Mouse (Mus musculus) heart, embryonic 12.5 days (tissue): ENCODE results near the gene Pmp22. TPM values are rescaled to one million over a fixed set of nuclear protein-coding genes. Genes with fewer than 3 reads are reported as not detected.

ENCODE experiments used
- ATAC-seq: fragments of 200-750 bp; cut with Nextera tagmentation; 2 replicates; pipeline ENCODE4 v1.8.0; 2017; ENCODE audit warnings: moderate TSS enrichment, moderate library complexity; ENCODE audit not compliant: insufficient number of reproducible peaks, low FRiP score
- H3K27ac ChIP-seq: fragments of 300-500 bp; sonication (generic); 2 replicates; pipeline ENCODE4 v1.5.1; 2016; ENCODE audit warnings: mild to moderate bottlenecking, moderate library complexity; ENCODE audit not compliant: poor library complexity, severe bottlenecking
- H3K27me3 ChIP-seq: fragments of 300-500 bp; sonication (generic); replicated peaks from 2 replicates; pipeline ENCODE4 v1.6.1; 2016; ENCODE audit warnings: mild to moderate bottlenecking, moderate library complexity
- H3K36me3 ChIP-seq: fragments of 300-500 bp; sonication (generic); 2 replicates; pipeline ENCODE4 v1.6.1; 2016; ENCODE audit warnings: mild to moderate bottlenecking, moderate library complexity
- H3K4me1 ChIP-seq: fragments of 300-500 bp; sonication (generic); replicated peaks from 2 replicates; pipeline ENCODE4 v1.6.1; 2016; ENCODE audit warnings: mild to moderate bottlenecking
- H3K4me2 ChIP-seq: fragments of 300-500 bp; sonication (generic); 2 replicates; pipeline ENCODE4 v1.6.1; 2016; ENCODE audit warnings: mild to moderate bottlenecking, moderate library complexity
- H3K4me3 ChIP-seq: fragments of 300-500 bp; sonication (generic); 2 replicates; pipeline ENCODE4 v1.5.1; 2016; ENCODE audit warnings: mild to moderate bottlenecking
- H3K9ac ChIP-seq: fragments of 300-500 bp; sonication (generic); 2 replicates; pipeline ENCODE4 v1.6.1; 2016; ENCODE audit warnings: mild to moderate bottlenecking, moderate library complexity
- H3K9me3 ChIP-seq: fragments of 300-500 bp; sonication (generic); replicated peaks from 2 replicates; pipeline ENCODE4 v1.6.1; 2016; ENCODE audit warnings: mild to moderate bottlenecking, moderate library complexity
- WGBS: fragments of 180-500 bp; shearing (Covaris S2); methylation state at CpG from one replicate; pipeline ENCODE4 v1.1.7; 2016; 5-methylcytosine and 5-hydroxymethylcytosine counted together
- polyA plus RNA-seq: library from polyadenylated mRNA; unstranded; fragments of >200 nt; fragmentation: Nextera tagmentation; extraction: Ambion mirVana; gene quantifications from 2 replicates; pipeline ENCODE4 v1.2.1, GENCODE M21; 2016

Gene Pmp22
- polyA plus RNA-seq, 1 experiment from 2014 or later: 67.8 TPM

DNA sequence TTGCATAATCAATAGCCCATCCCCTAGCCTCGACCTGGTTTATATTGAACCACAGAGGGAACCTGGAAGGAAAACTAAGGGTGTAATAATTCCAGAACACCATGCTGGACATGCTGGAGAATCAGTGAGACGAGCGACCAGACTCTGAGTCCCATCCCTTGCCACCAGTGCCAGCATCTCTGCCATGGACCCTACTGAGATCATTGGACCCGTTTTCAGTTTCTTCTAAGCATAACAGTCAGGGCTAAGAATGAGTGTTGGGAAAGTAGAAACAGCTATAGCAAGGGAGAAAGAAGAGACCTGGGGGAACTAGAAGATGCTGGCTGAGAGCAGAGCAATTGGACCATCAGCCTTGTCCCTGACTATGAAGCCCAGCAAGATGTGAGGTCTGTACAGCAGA is 1.3 kb upstream of the Pmp22 start:
- no peak overlapping the region for H3K9ac ChIP-seq
- H3K27ac ChIP-seq: no peak overlapping the region
- no peak for ATAC-seq
- H3K4me1 ChIP-seq: peaks cover 43% of the 10 kb centered on the region
- no peak overlapping the region for H3K4me3 ChIP-seq
- no peaks in the 10 kb centered on the region for H3K27me3 ChIP-seq
- no peak overlapping the region for H3K4me2 ChIP-seq
- no peaks in the 10 kb centered on the region for H3K36me3 ChIP-seq
- no peaks in the 10 kb centered on the region for H3K9me3 ChIP-seq
- WGBS: 83% methylated on average over 4 of the region's 4 CpGs

DNA sequence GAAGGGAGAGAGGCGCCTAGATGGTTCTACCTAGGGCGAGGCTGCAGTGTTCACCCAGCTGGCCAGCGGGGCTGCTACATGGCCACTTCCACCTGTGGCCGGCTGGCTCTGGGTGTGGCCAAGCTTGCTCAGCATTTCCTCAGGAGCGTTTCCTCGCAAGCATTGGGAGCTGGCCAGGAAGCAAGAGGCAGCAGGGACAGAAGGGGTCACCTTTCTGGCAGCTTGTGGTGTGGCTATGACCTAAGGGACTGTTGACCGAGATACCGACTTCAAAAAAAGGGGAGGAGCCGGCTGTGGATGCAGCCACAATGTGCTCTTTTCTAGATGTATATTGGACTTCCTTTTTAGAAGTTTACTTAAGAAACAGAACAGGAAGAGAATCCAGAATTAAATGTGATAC is 593 bp downstream of the Pmp22 start:
- ATAC-seq: no peak
- H3K4me2 ChIP-seq: peak overlapping the region; percentile 44; the same call in 1 of the 2 replicates
- H3K4me3 ChIP-seq: no peak overlapping the region

DNA sequence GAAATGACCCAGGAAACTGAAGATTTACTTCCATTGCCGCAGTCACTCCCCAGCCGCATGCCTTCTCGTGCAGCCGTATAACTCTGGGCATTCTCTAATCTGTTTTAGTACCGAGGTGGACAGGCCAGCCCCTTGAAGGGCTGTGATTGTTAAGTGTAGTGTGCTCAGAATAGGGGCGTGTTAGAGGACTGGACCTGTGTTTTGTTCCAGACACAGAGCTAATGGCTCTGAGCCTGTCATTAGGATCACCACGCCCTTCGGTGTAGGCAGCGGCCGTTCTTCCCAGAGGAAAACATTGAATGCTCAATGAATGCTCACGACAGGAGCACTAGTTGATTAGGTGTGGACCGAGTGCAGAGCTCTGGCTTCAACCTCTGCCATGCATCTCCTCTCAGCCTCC is 1.1 kb downstream of the Pmp22 start:
- H3K4me2 ChIP-seq: peak overlapping the region; percentile 44
- 19% methylated on average over 12 of the region's 12 CpGs for WGBS
- 0 out of 2 replicates have a peak, but pooled peaks cover 7% of the 10 kb centered on the region for H3K36me3 ChIP-seq
- H3K9me3 ChIP-seq: no peaks in the 10 kb centered on the region
- 0 out of 2 replicates have a peak overlapping the region, but pooled peaks have one; percentile 0 for H3K4me3 ChIP-seq
- H3K27me3 ChIP-seq: no peaks in the 10 kb centered on the region
- no peak overlapping the region for H3K9ac ChIP-seq
- ATAC-seq: no peak
- H3K27ac ChIP-seq: peak overlapping the region; percentile 17; the same call in 1 of the 2 replicates
- peaks cover 48% of the 10 kb centered on the region for H3K4me1 ChIP-seq

More for the DNA sequence above, 593 bp downstream of the Pmp22 start:
- WGBS: 31% methylated on average over 9 of the region's 9 CpGs
- Histone ChIP-seq H3K36me3 (0 out of 2 replicates have a peak, but pooled peaks cover 2% of the 10 kb centered on the region), H3K9ac (no peak overlapping the region), H3K27ac (no peak overlapping the region), H3K27me3 (no peaks in the 10 kb centered on the region), H3K4me1 (peaks cover 48% of the 10 kb centered on the region), H3K9me3 (no peaks in the 10 kb centered on the region)

DNA sequence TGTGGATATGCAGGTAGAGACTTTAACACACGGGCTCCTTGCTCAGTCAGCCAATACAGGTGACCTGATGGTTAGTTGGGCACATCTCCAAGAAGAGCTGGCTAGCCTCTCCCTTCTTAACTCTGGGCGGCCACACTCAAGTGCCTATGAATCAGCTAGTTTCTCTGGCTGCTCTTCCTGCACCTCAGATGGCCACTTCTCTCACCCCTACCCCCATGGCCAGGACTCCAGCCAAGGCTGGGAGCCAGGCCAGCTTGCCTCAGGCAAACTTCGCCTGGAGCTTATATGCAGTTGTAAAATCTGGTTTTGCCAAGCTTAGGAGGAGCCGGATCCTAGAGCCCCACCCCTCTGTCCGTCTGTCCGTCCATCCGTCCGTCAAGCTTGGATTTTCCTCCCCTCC is 1.7 kb downstream of the Pmp22 start:
- H3K36me3 ChIP-seq: 0 out of 2 replicates have a peak, but pooled peaks cover 9% of the 10 kb centered on the region
- WGBS: 44% methylated on average over 8 of the region's 8 CpGs
- no peaks in the 10 kb centered on the region for H3K27me3 ChIP-seq
- peak overlapping the region; percentile 66 for H3K4me3 ChIP-seq
- no peak overlapping the region for H3K27ac ChIP-seq
- peak overlapping the region; percentile 90 for H3K4me2 ChIP-seq
- H3K9ac ChIP-seq: peak overlapping the region; percentile 82; the same call in 1 of the 2 replicates
- no peak for ATAC-seq
- no peaks in the 10 kb centered on the region for H3K9me3 ChIP-seq
- peaks cover 47% of the 10 kb centered on the region for H3K4me1 ChIP-seq

DNA sequence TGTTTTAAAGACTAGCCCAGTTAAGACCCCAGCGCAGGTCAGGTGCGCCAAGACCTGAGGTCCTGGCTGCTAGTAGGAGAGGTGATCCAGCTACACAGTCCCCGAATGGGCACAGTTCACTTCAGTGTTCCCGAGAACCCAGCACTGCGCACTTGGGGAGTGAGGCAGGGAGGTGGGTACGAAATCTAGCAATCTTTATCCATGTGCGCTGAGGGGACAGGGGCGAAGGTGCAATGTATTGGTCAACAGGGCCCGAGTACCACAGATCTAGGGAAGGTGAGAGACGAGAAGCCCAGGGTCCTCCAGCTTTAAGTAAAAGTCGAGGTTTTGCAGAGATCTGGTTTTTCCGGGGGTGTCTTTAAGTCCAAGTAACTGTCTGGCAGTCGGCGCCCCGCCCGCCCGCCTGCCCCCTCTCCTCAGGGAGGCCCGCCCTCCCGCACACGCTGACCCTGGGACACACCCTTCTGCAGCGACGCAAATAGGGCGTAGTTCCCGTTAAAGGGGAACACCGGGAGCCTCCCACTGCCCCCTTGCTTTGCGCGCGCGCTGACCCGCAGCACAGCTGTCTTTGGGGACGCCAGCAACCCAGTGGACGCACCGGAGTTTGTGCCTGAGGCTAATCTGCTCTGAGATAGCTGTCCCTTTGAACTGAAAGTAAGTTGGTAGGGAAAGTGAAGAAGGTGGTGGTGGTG is 2.4 kb downstream of the Pmp22 start:
- 0 out of 2 replicates have a peak, but pooled peaks have one; percentile 37 for ATAC-seq
- no peaks in the 10 kb centered on the region for H3K27me3 ChIP-seq
- H3K27ac ChIP-seq: 0 out of 2 replicates have a peak overlapping the region, but pooled peaks have one; percentile 72
- H3K4me3 ChIP-seq: peak overlapping the region; percentile 66
- H3K4me1 ChIP-seq: peaks cover 46% of the 10 kb centered on the region
- H3K36me3 ChIP-seq: 0 out of 2 replicates have a peak, but pooled peaks cover 9% of the 10 kb centered on the region
- H3K4me2 ChIP-seq: peak overlapping the region; percentile 90
- peak overlapping the region; percentile 82 for H3K9ac ChIP-seq
- H3K9me3 ChIP-seq: no peaks in the 10 kb centered on the region
- 5% methylated on average over 33 of the region's 33 CpGs for WGBS

DNA sequence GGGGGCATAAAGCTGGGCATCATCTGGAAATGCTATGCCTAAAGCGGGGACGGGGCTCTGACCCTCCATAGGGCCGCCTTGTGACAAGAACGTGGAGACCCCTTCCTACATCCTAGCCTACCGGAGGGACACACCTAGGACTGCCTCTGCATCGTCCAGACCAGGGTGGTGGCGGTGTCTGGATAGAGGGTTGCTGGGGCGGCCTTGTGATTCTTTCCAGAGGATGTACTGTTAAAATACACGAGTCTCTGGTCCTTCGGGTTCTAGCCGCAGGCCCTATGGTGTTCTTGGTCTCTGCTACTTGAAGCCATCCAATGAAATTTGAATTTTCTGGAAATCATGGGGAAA is 2.9 kb downstream of the Pmp22 start:
- H3K9me3 ChIP-seq: no peaks in the 10 kb centered on the region
- 3% methylated on average over 11 of the region's 11 CpGs for WGBS
- H3K27ac ChIP-seq: peak overlapping the region; percentile 72; the same call in 1 of the 2 replicates
- peak overlapping the region; percentile 82 for H3K9ac ChIP-seq
- H3K27me3 ChIP-seq: 0 out of 2 replicates have a peak, but pooled peaks cover under 1% of the 10 kb centered on the region
- peak overlapping the region; percentile 90 for H3K4me2 ChIP-seq
- peak; percentile 9; the same call in 1 of the 2 replicates for ATAC-seq
- peak overlapping the region; percentile 66 for H3K4me3 ChIP-seq
- H3K36me3 ChIP-seq: peaks cover 9% of the 10 kb centered on the region; the same call in 1 of the 2 replicates
- peaks cover 47% of the 10 kb centered on the region for H3K4me1 ChIP-seq

DNA sequence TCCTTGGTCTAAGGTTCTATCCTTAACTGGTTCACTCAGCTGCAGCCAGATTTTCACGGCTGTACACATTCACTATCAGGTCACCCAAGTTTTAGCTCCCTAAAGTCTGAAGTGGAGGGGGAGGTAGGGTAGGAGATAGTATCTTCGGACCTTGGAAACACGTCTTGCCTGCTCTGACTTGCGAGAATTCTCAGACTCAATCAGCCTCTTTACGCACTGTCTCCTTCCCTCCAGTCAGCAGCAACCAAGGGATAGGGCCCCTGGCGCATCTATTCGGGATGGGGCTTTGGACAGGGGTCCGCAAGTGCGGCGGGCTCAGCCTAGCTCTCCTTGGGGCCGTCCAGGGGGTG is 3.3 kb downstream of the Pmp22 start:
- peaks cover 47% of the 10 kb centered on the region for H3K4me1 ChIP-seq
- peak overlapping the region; percentile 66 for H3K4me3 ChIP-seq
- peak overlapping the region; percentile 82 for H3K9ac ChIP-seq
- WGBS: 0% methylated on average over 11 of the region's 11 CpGs
- peak overlapping the region; percentile 90 for H3K4me2 ChIP-seq
- H3K36me3 ChIP-seq: peaks cover 9% of the 10 kb centered on the region; the same call in 1 of the 2 replicates
- peak overlapping the region; percentile 72 for H3K27ac ChIP-seq
- ATAC-seq: no peak
- H3K27me3 ChIP-seq: 0 out of 2 replicates have a peak, but pooled peaks cover 4% of the 10 kb centered on the region
- H3K9me3 ChIP-seq: no peaks in the 10 kb centered on the region

DNA sequence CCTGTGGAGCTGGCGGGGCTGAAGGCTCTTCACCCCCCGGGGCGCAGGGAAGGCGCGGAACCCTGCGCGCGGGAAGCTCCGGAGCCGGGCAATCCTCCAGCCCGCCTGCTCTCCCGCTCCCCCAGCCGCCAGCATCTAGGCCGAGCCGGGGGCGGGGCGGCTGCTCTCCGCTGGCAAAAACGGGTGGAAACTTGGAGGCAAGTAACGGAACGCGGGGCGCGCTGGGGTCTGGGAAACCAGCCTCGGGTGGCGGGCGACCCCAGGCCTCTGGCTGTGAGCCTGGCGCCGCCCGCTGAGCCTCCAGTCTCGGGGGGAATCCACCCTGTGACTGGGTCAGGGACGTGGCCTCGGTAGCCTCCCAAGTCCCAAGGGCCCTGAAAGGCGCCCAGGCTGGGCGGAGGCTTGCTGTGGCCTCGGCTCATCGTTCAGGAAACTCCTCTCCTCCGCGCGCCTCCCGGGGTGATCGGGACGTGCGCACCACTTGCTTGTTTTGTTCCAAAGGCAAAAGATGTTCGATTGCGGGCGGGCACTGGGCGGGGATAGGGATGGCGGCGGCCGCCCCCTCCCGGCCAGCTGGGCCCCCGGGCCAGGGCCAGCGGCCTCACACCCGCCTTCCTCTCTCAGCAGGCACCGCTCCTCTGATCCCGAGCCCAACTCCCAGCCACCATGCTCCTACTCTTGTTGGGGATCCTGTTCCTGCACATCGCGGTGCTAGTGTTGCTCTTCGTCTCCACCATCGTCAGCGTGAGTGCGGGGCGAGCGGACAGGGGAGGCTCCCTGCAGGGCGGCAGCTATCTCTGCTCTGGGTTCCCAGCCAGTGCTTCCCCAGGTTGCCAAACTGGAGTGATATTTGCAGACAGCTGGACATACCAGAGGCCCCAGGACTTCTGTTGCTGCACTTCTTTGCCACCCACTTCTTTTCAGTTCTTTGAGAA is 4.0 kb downstream of the Pmp22 start:
- peaks cover 47% of the 10 kb centered on the region for H3K4me1 ChIP-seq
- ATAC-seq: peak; percentile 51

DNA sequence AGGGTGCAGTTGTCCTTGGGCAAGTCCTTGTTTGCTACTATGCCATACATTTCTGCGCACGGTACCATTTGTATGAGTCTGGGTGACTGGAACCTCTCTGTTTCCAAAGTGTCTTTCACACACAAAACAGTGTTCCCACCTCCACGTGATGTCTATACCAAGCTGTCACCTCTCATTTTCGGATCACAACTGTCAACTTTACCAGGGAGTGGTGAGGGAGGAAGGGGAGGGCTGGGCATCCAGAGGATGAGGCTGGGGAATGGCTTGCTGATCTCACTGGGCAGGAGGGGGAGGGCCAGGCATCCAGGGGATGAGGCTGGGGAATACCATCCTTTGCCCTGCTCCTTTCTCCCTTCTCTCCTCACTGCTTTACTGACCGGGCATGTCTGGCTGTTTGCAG is 5.2 kb downstream of the Pmp22 start:
- H3K9me3 ChIP-seq: no peaks in the 10 kb centered on the region
- peak overlapping the region; percentile 90; the same call in 1 of the 2 replicates for H3K4me2 ChIP-seq
- 70% methylated on average over 5 of the region's 5 CpGs for WGBS
- H3K4me1 ChIP-seq: peaks cover 50% of the 10 kb centered on the region
- peaks cover 16% of the 10 kb centered on the region; the same call in 1 of the 2 replicates for H3K36me3 ChIP-seq
- H3K9ac ChIP-seq: no peak overlapping the region
- 0 out of 2 replicates have a peak, but pooled peaks cover 4% of the 10 kb centered on the region for H3K27me3 ChIP-seq
- no peak for ATAC-seq
- no peak overlapping the region for H3K4me3 ChIP-seq
- no peak overlapping the region for H3K27ac ChIP-seq

More for the DNA sequence above, 4.0 kb downstream of the Pmp22 start:
- WGBS: under 1% methylated on average over 65 of the region's 66 CpGs
- Histone ChIP-seq H3K27me3 (0 out of 2 replicates have a peak, but pooled peaks cover 4% of the 10 kb centered on the region), H3K9me3 (no peaks in the 10 kb centered on the region), H3K27ac (peak overlapping the region; percentile 72), H3K4me3 (peak overlapping the region; percentile 66), H3K4me2 (peak overlapping the region; percentile 90), H3K36me3 (peaks cover 9% of the 10 kb centered on the region; the same call in 1 of the 2 replicates), H3K9ac (peak overlapping the region; percentile 82)

DNA sequence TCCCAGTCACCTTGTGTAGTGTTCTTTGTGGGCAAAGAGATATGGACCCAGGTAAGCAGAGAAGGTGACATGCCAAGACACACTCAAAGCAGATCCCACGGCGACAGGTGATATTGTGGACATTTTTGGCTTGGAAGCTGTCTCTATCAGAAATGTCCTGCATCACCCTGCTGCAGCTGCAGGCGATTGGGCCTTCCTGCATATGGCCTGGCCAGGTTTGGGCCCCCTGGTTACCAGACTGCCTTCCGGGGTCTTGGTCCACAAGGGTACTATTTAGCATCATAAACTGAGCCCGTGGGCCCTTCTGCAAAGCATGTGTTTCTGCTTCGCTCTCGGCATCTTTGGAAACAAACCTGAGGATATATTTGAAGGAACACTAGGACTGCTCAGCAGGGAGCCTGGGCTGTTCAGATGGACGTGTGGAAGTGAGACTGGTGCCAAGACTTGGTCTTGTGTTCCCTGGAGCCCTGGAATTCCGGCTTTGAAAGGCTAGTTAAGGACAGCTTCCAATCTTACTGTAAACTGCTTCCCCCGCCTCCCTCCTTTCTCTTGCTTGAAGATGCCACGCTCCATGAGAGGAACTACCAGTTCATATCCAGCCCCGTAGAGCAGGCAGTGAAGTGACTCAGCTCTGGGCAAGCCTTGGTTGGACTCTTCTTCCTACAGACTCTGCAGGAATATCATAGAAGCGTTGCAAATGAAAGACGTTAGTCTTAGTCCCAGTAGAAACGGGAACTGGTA is 6.1 kb downstream of the Pmp22 start:
- H3K4me1 ChIP-seq: peaks cover 42% of the 10 kb centered on the region
- no peak overlapping the region for H3K27ac ChIP-seq
- 64% methylated on average over 15 of the region's 15 CpGs for WGBS
- H3K27me3 ChIP-seq: 0 out of 2 replicates have a peak, but pooled peaks cover 4% of the 10 kb centered on the region
- no peak for ATAC-seq
- no peak overlapping the region for H3K4me3 ChIP-seq
- no peak overlapping the region for H3K9ac ChIP-seq
- peaks cover 16% of the 10 kb centered on the region; the same call in 1 of the 2 replicates for H3K36me3 ChIP-seq
- no peaks in the 10 kb centered on the region for H3K9me3 ChIP-seq
- no peak overlapping the region for H3K4me2 ChIP-seq
